Mouse (Mus musculus) C2C12 (cell line): ENCODE data around the gene Olfr70. TPM values are rescaled to one million over a fixed set of nuclear protein-coding genes. Genes with fewer than 3 reads are reported as not detected.

Experiments used
- H3K27me3 ChIP-seq: one replicate; pipeline ENCODE4 v1.6.1; 2011; ENCODE audit not compliant: control insufficient read depth, insufficient read depth, insufficient read length
- H3K36me3 ChIP-seq: one replicate; pipeline ENCODE4 v1.6.1; 2011; ENCODE audit not compliant: control insufficient read depth, insufficient read depth
- H3K4me3 ChIP-seq: one replicate; pipeline ENCODE4 v1.5.1; 2011; ENCODE audit warnings: mild to moderate bottlenecking, control low read depth; ENCODE audit not compliant: poor library complexity, insufficient read depth, severe bottlenecking
- H3K79me2 ChIP-seq: one replicate; pipeline ENCODE4 v1.6.1; 2011; ENCODE audit not compliant: control insufficient read depth, insufficient read depth
- H3K79me3 ChIP-seq: one replicate; pipeline ENCODE4 v1.6.1; 2011; ENCODE audit warnings: low read depth, control low read depth
- H3ac ChIP-seq: one replicate; pipeline ENCODE3; 2011; ENCODE audit warnings: low read depth; ENCODE audit not compliant: control insufficient read depth, insufficient read length
- CEBPB ChIP-seq: IDR thresholded peaks from one replicate; pipeline ENCODE4 v1.6.1; 2011; ENCODE audit warnings: low read depth, mild to moderate bottlenecking, control low read depth, moderate library complexity
- CTCF ChIP-seq: IDR thresholded peaks from one replicate; pipeline ENCODE4 v1.5.1; 2011; ENCODE audit not compliant: control insufficient read depth, insufficient read depth, insufficient read length
- FOSL1 ChIP-seq: IDR thresholded peaks from one replicate; pipeline ENCODE4 v1.8.0; 2011; ENCODE audit warnings: mild to moderate bottlenecking, low read length; ENCODE audit not compliant: poor library complexity, insufficient read depth, severe bottlenecking
- MAX ChIP-seq: IDR thresholded peaks from one replicate; pipeline ENCODE4 v1.6.1; 2011; ENCODE audit warnings: mild to moderate bottlenecking, control low read depth
- MYOD1 ChIP-seq: IDR thresholded peaks from one replicate; pipeline ENCODE4 v1.6.1; 2011; ENCODE audit warnings: low read depth; ENCODE audit not compliant: control insufficient read depth, insufficient read length
- MYOG ChIP-seq: IDR thresholded peaks from one replicate; pipeline ENCODE4 v1.6.1; 2011; ENCODE audit not compliant: control insufficient read depth, insufficient read length; ENCODE audit errors: extremely low read depth
- USF1 ChIP-seq: IDR thresholded peaks from one replicate; pipeline ENCODE4 v1.6.1; 2011; ENCODE audit warnings: low read depth, mild to moderate bottlenecking, control low read depth, moderate library complexity
- long read RNA-seq, 2 experiments: library from polyadenylated mRNA; unstranded; transcript quantifications; one replicate each; pipeline ENCODE4 v2.0.0; 2019 to 2020
- polyA plus RNA-seq: library from polyadenylated mRNA; unstranded; fragments of >200 nt; fragmentation: generic; extraction: Trizol; gene quantifications from one replicate; pipeline ENCODE4 v1.2.1, GENCODE M21; 2012; ENCODE audit warnings: missing spikeins

Gene Olfr70
- polyA plus RNA-seq = not detected
- long read RNA-seq, experiment 1 = 0 reads
- long read RNA-seq, experiment 2 = 0 reads

DNA sequence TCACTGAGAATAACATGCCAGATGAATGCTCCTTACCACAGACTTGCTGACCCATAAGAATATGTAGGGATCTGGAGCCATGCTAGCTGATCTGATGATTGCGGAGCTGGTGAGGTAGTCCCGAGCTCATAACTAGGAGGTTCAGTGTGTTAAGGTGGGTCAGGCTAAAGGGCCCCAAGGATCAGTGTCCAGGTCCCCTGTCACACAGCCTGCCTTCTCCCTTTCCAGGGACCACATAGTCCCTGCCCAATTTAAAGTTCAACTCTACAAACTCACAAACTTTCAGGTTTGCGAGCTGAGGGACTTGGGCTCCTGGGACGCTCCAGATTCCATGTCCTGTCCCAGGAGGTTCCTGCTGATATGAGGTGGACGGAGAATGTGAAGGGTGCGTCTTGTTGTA lies at the start of gene Olfr70:
TSS of gene Olfr70 (minus strand) at position 101 of the 400 bp plus-strand sequence.
- no peaks in the 10 kb centered on the region for H3K79me3 ChIP-seq
- no peaks in the 10 kb centered on the region for H3K79me2 ChIP-seq
- no peaks in the 10 kb centered on the region for H3K36me3 ChIP-seq
- peaks cover 22% of the 10 kb centered on the region for H3K27me3 ChIP-seq
- H3ac ChIP-seq = no peak within 1 kb of the TSS
- TF ChIP-seq FOSL1 (no peak), CEBPB (no peak), MAX (no peak), MYOD1 (no peak), USF1 (no peak), CTCF (no peak), MYOG (no peak)
- H3K4me3 ChIP-seq = no peak within 1 kb of the TSS

DNA sequence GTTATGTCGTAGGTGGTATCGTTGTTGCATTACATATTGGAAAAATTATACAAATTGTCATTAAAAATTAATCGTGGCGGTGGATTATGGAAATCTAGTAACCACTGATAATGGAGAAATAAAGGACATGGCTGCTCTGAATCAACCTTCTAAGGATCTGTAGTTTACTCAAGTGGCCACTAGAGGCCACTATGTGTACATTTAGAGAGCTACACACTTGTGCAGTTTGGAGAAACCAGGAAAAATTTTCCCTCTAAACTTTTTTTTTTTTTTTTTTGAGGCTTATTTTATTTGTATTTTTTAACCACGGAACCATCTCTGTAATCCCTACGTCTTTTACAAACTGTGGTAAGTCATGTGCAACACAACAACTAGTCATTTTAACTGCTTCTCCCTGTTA lies 44.6 kb upstream of the Olfr70 start:
- Histone ChIP-seq H3K36me3 (no peaks in the 10 kb centered on the region), H3K79me2 (no peaks in the 10 kb centered on the region), H3K27me3 (no peaks in the 10 kb centered on the region), H3ac (no peak overlapping the region), H3K4me3 (no peak overlapping the region), H3K79me3 (no peaks in the 10 kb centered on the region)
- TF ChIP-seq MYOG (no peak), MYOD1 (no peak), CEBPB (no peak), MAX (no peak), CTCF (no peak), FOSL1 (no peak), USF1 (no peak)

DNA sequence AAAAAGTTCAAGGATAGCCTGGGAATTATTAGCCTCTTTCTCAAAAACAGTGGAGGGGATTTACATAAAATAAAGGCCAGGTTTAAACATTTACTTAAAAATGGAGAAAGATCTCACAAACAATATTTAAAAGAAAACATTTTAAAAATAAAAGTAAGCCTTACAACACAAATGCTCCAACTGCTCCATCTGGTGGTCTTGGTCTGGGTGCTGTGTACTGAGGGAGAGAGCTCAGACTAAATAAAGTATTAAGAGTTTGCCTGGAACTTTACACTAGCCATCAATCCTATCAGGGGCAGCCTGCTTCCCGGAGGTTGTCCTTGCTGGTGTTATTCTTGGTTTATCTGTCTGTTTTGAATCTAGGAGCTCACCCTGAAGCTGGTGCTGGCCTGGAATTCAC lies 42.5 kb upstream of the Olfr70 start:
- Histone ChIP-seq H3K36me3 (no peaks in the 10 kb centered on the region), H3K79me2 (no peaks in the 10 kb centered on the region), H3K79me3 (no peaks in the 10 kb centered on the region), H3K4me3 (no peak overlapping the region), H3ac (no peak overlapping the region), H3K27me3 (no peaks in the 10 kb centered on the region)
- TF ChIP-seq CTCF = no peak
- no peak for TF ChIP-seq MAX
- no peak for TF ChIP-seq FOSL1
- no peak for TF ChIP-seq CEBPB
- TF ChIP-seq MYOG = no peak
- TF ChIP-seq USF1 = no peak
- TF ChIP-seq MYOD1 = no peak

DNA sequence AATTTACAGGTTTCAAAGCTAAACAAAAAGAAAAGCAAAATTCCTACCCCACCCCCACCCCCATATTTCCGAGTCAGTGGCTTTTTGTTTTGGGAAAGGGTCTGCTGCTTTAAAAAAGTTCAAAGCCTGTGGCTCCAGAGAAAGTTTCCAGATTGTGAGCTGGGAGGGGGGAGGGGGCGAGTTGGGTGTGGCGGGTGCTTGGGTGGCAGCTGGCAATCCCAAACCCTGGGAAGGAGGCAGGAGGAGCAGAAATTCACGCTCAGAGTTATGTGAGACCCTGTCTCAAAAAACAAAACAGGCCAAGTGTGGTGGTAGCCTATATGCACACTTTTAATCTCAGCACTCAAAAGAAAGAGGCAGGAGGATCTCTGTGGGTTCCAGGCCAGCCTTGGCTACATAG lies 42.0 kb upstream of the Olfr70 start:
- TF ChIP-seq MAX (no peak), USF1 (no peak), MYOD1 (no peak), CEBPB (no peak), MYOG (no peak)

DNA sequence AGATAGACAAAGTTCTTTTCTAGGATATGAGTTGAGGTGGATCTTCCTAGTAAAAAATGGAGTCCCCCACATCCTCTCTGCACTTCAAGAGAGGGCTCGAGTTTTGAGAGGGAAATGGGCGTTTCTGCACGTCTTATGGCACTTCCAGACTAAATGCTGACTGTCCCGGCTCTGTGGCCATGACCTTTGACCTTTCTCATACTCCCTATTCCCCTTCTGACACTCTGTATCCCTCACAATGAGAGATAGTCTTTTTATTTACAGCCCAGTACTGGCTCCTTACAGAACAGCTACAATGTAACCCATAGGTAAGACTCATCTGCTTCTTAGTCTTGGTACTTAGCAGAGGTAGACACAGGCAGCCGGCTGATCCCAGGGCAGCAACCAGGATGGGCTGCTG lies 40.9 kb upstream of the Olfr70 start:
- Histone ChIP-seq H3K79me3 (no peaks in the 10 kb centered on the region), H3K36me3 (no peaks in the 10 kb centered on the region), H3K27me3 (no peaks in the 10 kb centered on the region), H3ac (no peak overlapping the region), H3K4me3 (no peak overlapping the region), H3K79me2 (no peaks in the 10 kb centered on the region)
- no peak for TF ChIP-seq CEBPB
- TF ChIP-seq MAX = no peak
- TF ChIP-seq USF1 = no peak

More for the DNA sequence above, 42.0 kb upstream of the Olfr70 start:
- Histone ChIP-seq H3K27me3 (no peaks in the 10 kb centered on the region), H3K79me2 (no peaks in the 10 kb centered on the region), H3K79me3 (no peaks in the 10 kb centered on the region), H3K36me3 (no peaks in the 10 kb centered on the region), H3ac (no peak overlapping the region), H3K4me3 (no peak overlapping the region)

DNA sequence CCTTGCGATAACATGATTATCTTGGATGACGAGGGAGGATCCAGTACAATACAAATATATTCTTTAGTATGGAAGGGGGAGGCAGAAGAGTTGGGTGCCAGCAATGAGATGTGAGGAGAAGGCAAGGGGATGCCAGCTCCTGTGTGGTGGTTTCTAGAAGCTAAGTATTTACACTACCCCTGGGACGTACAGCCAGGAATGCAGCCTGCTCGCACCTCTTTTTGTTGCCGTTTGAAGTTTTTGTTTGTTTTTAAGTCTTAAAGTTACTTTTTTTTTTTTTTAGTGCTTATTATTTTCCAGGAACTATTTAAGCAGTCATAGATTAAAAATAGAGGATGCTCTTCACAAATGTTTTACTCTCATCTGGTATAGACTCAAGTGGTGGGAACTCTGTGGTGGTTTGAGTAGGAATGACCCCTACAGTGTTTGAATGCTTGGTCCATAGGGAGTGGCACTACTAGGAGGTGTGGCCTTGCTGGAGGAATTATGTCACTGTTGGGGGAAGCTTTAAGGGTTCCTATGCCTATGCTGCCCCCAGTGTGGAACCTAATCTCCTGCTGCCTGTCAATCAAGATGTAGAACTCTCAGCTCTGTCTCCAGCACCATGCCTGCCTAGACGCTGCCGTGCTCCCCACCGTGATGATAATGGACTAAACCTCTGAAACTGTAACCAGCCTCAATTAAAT lies 38.5 kb upstream of the Olfr70 start:
- Histone ChIP-seq H3K79me3 (no peaks in the 10 kb centered on the region), H3ac (no peak overlapping the region), H3K4me3 (no peak overlapping the region), H3K27me3 (no peaks in the 10 kb centered on the region), H3K36me3 (no peaks in the 10 kb centered on the region), H3K79me2 (no peaks in the 10 kb centered on the region)
- TF ChIP-seq USF1 (no peak), FOSL1 (no peak)
